18 mouse cellular contexts compared by ENCODE assay signal in the genomic region with DNA sequence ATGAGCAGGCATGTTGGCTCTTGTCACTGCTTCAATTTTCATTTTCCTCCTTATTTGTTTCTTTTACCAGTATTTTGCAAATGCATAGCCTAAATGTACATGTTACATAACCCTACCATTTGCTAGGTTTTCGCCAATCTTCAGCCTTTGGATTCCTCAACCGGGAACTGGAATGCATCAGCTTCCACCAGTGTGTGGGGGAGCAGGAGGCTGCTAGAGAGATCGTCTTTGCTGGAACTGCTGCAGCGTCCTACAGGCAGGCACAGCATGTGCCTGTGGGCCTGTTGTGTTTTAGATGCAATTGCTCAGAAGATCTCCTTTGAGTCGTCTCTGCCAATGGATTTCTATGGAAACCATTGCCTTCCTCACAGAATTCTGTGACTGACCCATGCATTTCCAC.
DNase-seq lines count a peak whose midpoint lies in the region; ATAC-seq lines count a peak whose summit lies in the region.
"Had no signal": no experiment of that assay in that cellular context is flagged by ENCODE, and none has a peak within 500 bp of the region (broad histone marks: within the 10 kb centered on the region; RNA-seq: fewer than 3 reads in every experiment).

No protein-coding gene starts in this region.

- ATAC-seq in frontal cortex, adult (ENCODE audit: low TSS enrichment) = peak; percentile 95
- ATAC-seq: activated CD4-positive, CD25-positive, alpha-beta regulatory T cell, adult 4 months; forebrain, embryonic 13.5 days; forebrain, embryonic 16.5 days; hindbrain, embryonic 16.5 days; inflammation-experienced regulatory T-cells, adult 6 months had no signal

- no peak for DNase-seq in frontal cortex, postnatal 10 days (ENCODE audit: low spot score in 2 of 2)
- peak; percentile 32 for DNase-seq in layer of hippocampus, adult 9-11 months
- no peak for DNase-seq in layer of hippocampus, postnatal 10 days (ENCODE audit: low spot score in 2 of 2)
- DNase-seq in right cerebral cortex, postnatal 25 days = peak; percentile 26
- DNase-seq in right cerebral cortex, postnatal 4 days = no peak
- DNase-seq: adrenal gland, adult 8-10 months; adrenal gland, postnatal 25 days; cerebellum, adult 18-20 months; cerebellum, adult 9-10 months; cerebellum, postnatal 14 days; gastrocnemius, postnatal 25 days; heart, adult 2 months had no signal

Comparison
In these comparisons a context has a peak if more than half of its experiments do, and no peak if none do; other contexts are left out.
1. DNase-seq: peak in layer of hippocampus, adult 9-11 months (single experiment) and right cerebral cortex, postnatal 25 days (single experiment); none in frontal cortex, postnatal 10 days (0 of 2), layer of hippocampus, postnatal 10 days (0 of 2) and right cerebral cortex, postnatal 4 days (single experiment).